ENCODE assay signal across 10 mouse cellular contexts in the genomic region with DNA sequence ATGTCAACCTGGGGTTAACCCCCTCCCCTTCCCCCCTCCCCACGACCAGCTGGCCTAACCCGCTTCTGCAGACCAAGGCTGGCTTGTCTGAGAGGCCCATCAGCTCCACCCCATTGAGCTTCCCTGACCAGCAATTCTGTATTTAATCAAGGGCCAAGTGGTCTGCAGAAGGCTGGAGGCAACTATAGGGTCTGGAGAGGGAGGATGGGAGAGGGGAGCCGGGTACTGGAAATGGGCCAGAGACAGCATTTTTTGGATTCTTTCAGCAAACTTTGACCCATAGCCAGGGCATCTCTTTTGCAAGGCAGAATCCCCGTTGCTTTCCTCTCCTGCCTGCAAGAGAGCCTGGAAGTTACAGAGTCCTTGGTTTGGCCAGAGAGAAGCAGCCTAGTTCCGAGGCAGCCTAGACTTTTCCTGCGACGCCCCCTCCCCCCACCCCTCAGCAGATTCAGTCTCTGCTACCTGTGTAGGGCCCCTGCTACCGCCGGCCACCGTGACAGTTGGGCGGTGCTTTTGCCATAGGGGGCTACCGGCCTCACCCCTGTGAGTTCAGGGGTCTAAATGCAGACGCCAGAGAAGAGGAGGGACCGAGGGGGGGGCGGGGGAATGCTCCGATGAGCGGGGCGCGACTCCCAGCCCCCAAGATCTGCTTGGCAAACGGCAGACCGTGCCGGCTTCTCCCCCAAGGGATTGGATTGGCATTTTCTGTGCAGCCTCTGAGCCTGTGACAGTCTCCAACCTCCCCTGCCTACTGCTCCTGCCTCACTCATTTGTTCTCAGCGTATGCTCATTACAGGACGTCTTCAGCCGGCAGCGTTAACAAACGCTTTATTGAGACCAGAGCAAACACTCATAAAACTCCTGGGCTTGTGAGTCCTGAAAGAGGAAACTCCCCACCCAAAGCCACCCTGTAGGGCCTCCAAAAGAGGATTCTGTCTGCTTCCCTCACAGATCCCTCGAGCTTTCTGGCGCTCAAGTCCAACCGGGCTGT. TPM values are rescaled to one million over a fixed set of nuclear protein-coding genes. Genes with fewer than 3 reads are reported as not detected.
DNase-seq lines count a peak whose midpoint lies in the region; ATAC-seq lines count a peak whose summit lies in the region.
"Had no signal": no experiment of that assay in that cellular context is flagged by ENCODE, and none has a peak within 500 bp of the region (broad histone marks: within the 10 kb centered on the region; RNA-seq: fewer than 3 reads in every experiment).

No protein-coding gene starts in this region.

- peaks cover 53% of the 10 kb centered on the region for H3K4me1 ChIP-seq in heart, embryonic 13.5 days
- peaks cover 36% of the 10 kb centered on the region for H3K4me1 ChIP-seq in hindbrain, embryonic 16.5 days (ENCODE audit: control insufficient read depth, insufficient read depth, low read depth, low read length)
- H3K4me1 ChIP-seq in midbrain, embryonic 14.5 days (ENCODE audit: control insufficient read depth, insufficient read depth, low read length), result peaks cover 34% of the 10 kb centered on the region

- peak overlapping the region; percentile 51 for H3K4me3 ChIP-seq in heart, embryonic 13.5 days
- H3K4me3 ChIP-seq in hindbrain, embryonic 16.5 days (ENCODE audit: low read length), result peak overlapping the region; percentile 38
- H3K4me3 ChIP-seq in midbrain, embryonic 14.5 days (replicated peaks; ENCODE audit: low read depth, low read length), result peak overlapping the region; percentile 31

- H3K4me2 ChIP-seq in heart, embryonic 13.5 days, result peak overlapping the region; percentile 82
- peak overlapping the region; percentile 66 for H3K4me2 ChIP-seq in hindbrain, embryonic 16.5 days (ENCODE audit: low read length)
- H3K4me2 ChIP-seq in midbrain, embryonic 14.5 days (ENCODE audit: low read length), result peak overlapping the region; percentile 59

- 1% methylated on average over 28 of the region's 30 CpGs for WGBS in heart, embryonic 13.5 days
- WGBS in hindbrain, embryonic 16.5 days, result 1% methylated on average over 28 of the region's 30 CpGs
- WGBS in midbrain, embryonic 14.5 days, result 1% methylated on average over 30 of the region's 30 CpGs

- H3K9me3 ChIP-seq in heart, embryonic 13.5 days, result no peaks in the 10 kb centered on the region
- no peaks in the 10 kb centered on the region for H3K9me3 ChIP-seq in hindbrain, embryonic 16.5 days (ENCODE audit: control insufficient read depth, low read length)
- H3K9me3 ChIP-seq in midbrain, embryonic 14.5 days (ENCODE audit: control insufficient read depth, low read length), result no peaks in the 10 kb centered on the region

- ATAC-seq in heart, embryonic 13.5 days (ENCODE audit: extremely low read depth, insufficient number of reproducible peaks, low FRiP score, low TSS enrichment), result no peak
- ATAC-seq in hindbrain, embryonic 16.5 days, result peak; percentile 40; the same call in 1 of the 2 replicates
- no peak; the same call in 1 of the 2 replicates for ATAC-seq in midbrain, embryonic 14.5 days (ENCODE audit: low FRiP score, low TSS enrichment)

- DNase-seq in heart, adult 8-10 months (ENCODE audit: low spot score), result no peak
- peak; percentile 73 for DNase-seq in embryo, embryonic 10 days (ENCODE audit: low spot score)
- peak; percentile 69 for DNase-seq in midbrain, embryonic 14.5 days
- no peak for DNase-seq in adrenal gland, postnatal 36 days
- no peak for DNase-seq in frontal cortex, adult 2 months (ENCODE audit: extremely low spot score in 1 of 2, low spot score in 1 of 2)
- no peak for DNase-seq in layer of hippocampus, postnatal 14 days (ENCODE audit: low spot score in 2 of 2)
- DNase-seq: cerebellum, adult 11-12 months; lung, postnatal 4 days had no signal

- peak overlapping the region; percentile 29; the same call in 1 of the 2 replicates for H3K27ac ChIP-seq in heart, embryonic 13.5 days (replicated peaks)
- 0 out of 2 replicates have a peak overlapping the region, but pooled peaks have one; percentile 32 for H3K27ac ChIP-seq in hindbrain, embryonic 16.5 days (ENCODE audit: low read depth, low read length)
- H3K27ac ChIP-seq in midbrain, embryonic 14.5 days (replicated peaks; ENCODE audit: low read depth, low read length), result no peak overlapping the region

- H3K36me3 ChIP-seq in heart, embryonic 13.5 days, result no peaks in the 10 kb centered on the region
- H3K36me3 ChIP-seq in hindbrain, embryonic 16.5 days (ENCODE audit: control insufficient read depth, insufficient read depth, low read length), result no peaks in the 10 kb centered on the region
- no peaks in the 10 kb centered on the region for H3K36me3 ChIP-seq in midbrain, embryonic 14.5 days (ENCODE audit: control insufficient read depth, insufficient read depth, low read length)

- H3K27me3 ChIP-seq in heart, embryonic 13.5 days (replicated peaks), result peaks cover 84% of the 10 kb centered on the region
- H3K27me3 ChIP-seq in hindbrain, embryonic 16.5 days (replicated peaks; ENCODE audit: control insufficient read depth, insufficient read depth, low read length), result peaks cover 45% of the 10 kb centered on the region
- peaks cover 71% of the 10 kb centered on the region for H3K27me3 ChIP-seq in midbrain, embryonic 14.5 days (ENCODE audit: control insufficient read depth, insufficient read depth, low read length)

- H3K9ac ChIP-seq in heart, embryonic 13.5 days, result peak overlapping the region; percentile 77
- H3K9ac ChIP-seq in hindbrain, embryonic 16.5 days (ENCODE audit: low read depth, low read length), result peak overlapping the region; percentile 53
- peak overlapping the region; percentile 47; the same call in 1 of the 2 replicates for H3K9ac ChIP-seq in midbrain, embryonic 14.5 days (replicated peaks; ENCODE audit: low read length)

RNA-seq across cellular contexts. Expression of a gene that starts 2.9 kb away (rescaled TPM):
- 103 and 130 TPM in 2 replicates for polyA plus RNA-seq in heart, embryonic 13.5 days (2015; fragmentation: Nextera tagmentation; extraction: Ambion mirVana)
- under 1 TPM in 3 of 4 experiments, not detected in 1; 0.23 to 0.69 (median 0.47) TPM for total RNA-seq in heart, adult 8-10 months (2022)
- polyA plus RNA-seq in hindbrain, embryonic 16.5 days (2015; fragmentation: Nextera tagmentation; extraction: Ambion mirVana), result 57.7 and 84.8 TPM in 2 replicates
- polyA plus RNA-seq in midbrain, embryonic 14.5 days (2014; fragmentation: Nextera tagmentation; extraction: Ambion mirVana), result 50.3 and 51.4 TPM in 2 replicates
- total RNA-seq in adrenal gland, postnatal 36 days (2021), result 100 to 1,000 TPM; 490 to 535 TPM
- polyA plus RNA-seq in frontal cortex, adult 2 months (2012; rRNA removed), result 2.9 and 3.1 TPM in 2 replicates
- total RNA-seq in layer of hippocampus, postnatal 14 days (2021), result 1 to 10 TPM; 1.9 to 2.3 TPM

Comparison
In these comparisons a context has a peak if more than half of its experiments do, and no peak if none do; other contexts are left out.
1. DNase-seq: peak in embryo, embryonic 10 days (single experiment) and midbrain, embryonic 14.5 days (single experiment); none in heart, adult 8-10 months (single experiment), adrenal gland, postnatal 36 days (0 of 2), frontal cortex, adult 2 months (0 of 2) and layer of hippocampus, postnatal 14 days (0 of 2).
2. RNA of a gene that starts 2.9 kb away (polyA plus RNA-seq): 103 to 130 TPM in heart, embryonic 13.5 days, 57.7 to 84.8 TPM in hindbrain, embryonic 16.5 days and 50.3 to 51.4 TPM in midbrain, embryonic 14.5 days; 2.9 to 3.1 TPM in frontal cortex, adult 2 months; every median in the first group is over 10 times any median in the second.
3. Peak in every context shown above with its lines, with median percentiles within 50 percentile points of each other: H3K4me2 ChIP-seq, H3K4me3 ChIP-seq and H3K9ac ChIP-seq.